Mouse (Mus musculus) midbrain, postnatal 0 days (tissue): ENCODE data around the gene Nudt2. TPM values are rescaled to one million over a fixed set of nuclear protein-coding genes. Genes with fewer than 3 reads are reported as not detected.

Source experiments
- ATAC-seq: fragments of 200-750 bp; cut with Nextera tagmentation; 2 replicates; pipeline ENCODE4 v1.8.0; 2017; ENCODE audit warnings: moderate number of reproducible peaks, mild to moderate bottlenecking, moderate TSS enrichment, moderate library complexity; ENCODE audit not compliant: low FRiP score
- DNase-seq: peaks from one replicate; pipeline ENCODE4 v3.0.0-alpha.2; 2015; ENCODE audit warnings: low spot score
- H3K27ac ChIP-seq: fragments of 300-500 bp; sonication (generic); 2 replicates; pipeline ENCODE4 v1.5.1; 2014; ENCODE audit warnings: low read depth, mild to moderate bottlenecking, low read length, mixed read lengths
- H3K27me3 ChIP-seq: fragments of 300-500 bp; sonication (generic); 2 replicates; pipeline ENCODE4 v1.6.1; 2014; ENCODE audit warnings: low read length, control low read depth, mixed read lengths; ENCODE audit not compliant: insufficient read depth
- H3K36me3 ChIP-seq: fragments of 300-500 bp; sonication (generic); 2 replicates; pipeline ENCODE4 v1.6.1; 2014; ENCODE audit warnings: low read length, control low read depth, mixed read lengths; ENCODE audit not compliant: insufficient read depth
- H3K4me1 ChIP-seq: fragments of 300-500 bp; sonication (generic); 2 replicates; pipeline ENCODE4 v1.6.1; 2014; ENCODE audit warnings: mild to moderate bottlenecking, control low read depth, antibody characterized with exemption, low read length, mixed read lengths; ENCODE audit not compliant: insufficient read depth
- H3K4me2 ChIP-seq: fragments of 300-500 bp; sonication (generic); 2 replicates; pipeline ENCODE4 v1.6.1; 2014; ENCODE audit warnings: low read depth, mild to moderate bottlenecking, low read length, mixed read lengths; ENCODE audit not compliant: poor library complexity, severe bottlenecking
- H3K4me3 ChIP-seq: fragments of 300-500 bp; sonication (generic); 2 replicates; pipeline ENCODE4 v1.5.1; 2014; ENCODE audit warnings: low read depth, mild to moderate bottlenecking, low read length, moderate library complexity
- H3K9ac ChIP-seq: fragments of 300-500 bp; sonication (generic); replicated peaks from 2 replicates; pipeline ENCODE4 v1.6.1; 2014; ENCODE audit warnings: mild to moderate bottlenecking, low read length, moderate library complexity, mixed read lengths; ENCODE audit not compliant: poor library complexity, severe bottlenecking
- H3K9me3 ChIP-seq: fragments of 300-500 bp; sonication (generic); 2 replicates; pipeline ENCODE4 v1.6.1; 2016; ENCODE audit warnings: low read length, control low read depth
- CTCF ChIP-seq: IDR thresholded peaks from 2 replicates; pipeline ENCODE4 v1.5.1; 2016; ENCODE audit warnings: antibody characterized with exemption, mild to moderate bottlenecking
- WGBS: fragments of 180-500 bp; shearing (Covaris S2); extraction: QIAGEN DNeasy Blood & Tissue Kit; methylation state at CpG from one replicate; pipeline ENCODE4 v1.1.7; 2014; 5-methylcytosine and 5-hydroxymethylcytosine counted together
- polyA plus RNA-seq: library from polyadenylated mRNA; unstranded; fragments of >200 nt; fragmentation: Nextera tagmentation; extraction: Ambion mirVana; gene quantifications from 2 replicates; pipeline ENCODE4 v1.2.1, GENCODE M21; 2015
- total RNA-seq: library from RNA; depleted of rRNA; stranded (reverse); fragments of >200 nt; gene quantifications from 2 replicates; pipeline ENCODE4 v1.2.3, GENCODE M21; 2014

Gene Nudt2
- total and polyA plus RNA-seq, 2 experiments from 2014 or later: 41.0 to 70.7 TPM

DNA sequence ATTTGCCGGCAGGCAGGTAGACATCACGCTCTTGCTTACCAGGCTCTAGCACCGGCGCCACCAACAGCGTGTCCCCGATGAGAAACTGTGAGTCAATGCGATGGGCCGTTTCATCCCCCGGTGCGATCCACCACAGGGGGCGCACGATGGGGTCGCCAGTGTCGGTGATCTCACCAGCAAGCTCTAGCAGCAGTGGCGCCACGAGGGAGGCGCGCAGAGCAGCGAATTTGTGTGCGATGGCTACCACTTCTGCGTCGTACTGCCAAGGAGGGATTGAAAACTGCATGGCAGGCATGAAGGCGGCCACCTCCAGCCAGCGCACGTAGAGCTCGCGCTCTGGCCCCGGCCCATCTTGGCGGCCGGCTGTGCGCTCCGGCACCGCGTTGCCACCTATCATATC is 32.6 kb downstream of the Nudt2 start:
- Histone ChIP-seq H3K9ac (no peak overlapping the region; the same call in 1 of the 2 replicates), H3K4me3 (peak overlapping the region; percentile 23), H3K4me2 (peak overlapping the region; percentile 48), H3K36me3 (no peaks in the 10 kb centered on the region), H3K9me3 (no peaks in the 10 kb centered on the region), H3K4me1 (peaks cover 8% of the 10 kb centered on the region; the same call in 1 of the 2 replicates), H3K27me3 (peaks cover 27% of the 10 kb centered on the region; the same call in 1 of the 2 replicates), H3K27ac (no peak overlapping the region)
- WGBS: 5% methylated on average over 34 of the region's 34 CpGs
- peak; percentile 73 for TF ChIP-seq CTCF
- ATAC-seq (peak; percentile 18; the same call in 1 of the 2 replicates), DNase-seq (peak; percentile 56)

DNA sequence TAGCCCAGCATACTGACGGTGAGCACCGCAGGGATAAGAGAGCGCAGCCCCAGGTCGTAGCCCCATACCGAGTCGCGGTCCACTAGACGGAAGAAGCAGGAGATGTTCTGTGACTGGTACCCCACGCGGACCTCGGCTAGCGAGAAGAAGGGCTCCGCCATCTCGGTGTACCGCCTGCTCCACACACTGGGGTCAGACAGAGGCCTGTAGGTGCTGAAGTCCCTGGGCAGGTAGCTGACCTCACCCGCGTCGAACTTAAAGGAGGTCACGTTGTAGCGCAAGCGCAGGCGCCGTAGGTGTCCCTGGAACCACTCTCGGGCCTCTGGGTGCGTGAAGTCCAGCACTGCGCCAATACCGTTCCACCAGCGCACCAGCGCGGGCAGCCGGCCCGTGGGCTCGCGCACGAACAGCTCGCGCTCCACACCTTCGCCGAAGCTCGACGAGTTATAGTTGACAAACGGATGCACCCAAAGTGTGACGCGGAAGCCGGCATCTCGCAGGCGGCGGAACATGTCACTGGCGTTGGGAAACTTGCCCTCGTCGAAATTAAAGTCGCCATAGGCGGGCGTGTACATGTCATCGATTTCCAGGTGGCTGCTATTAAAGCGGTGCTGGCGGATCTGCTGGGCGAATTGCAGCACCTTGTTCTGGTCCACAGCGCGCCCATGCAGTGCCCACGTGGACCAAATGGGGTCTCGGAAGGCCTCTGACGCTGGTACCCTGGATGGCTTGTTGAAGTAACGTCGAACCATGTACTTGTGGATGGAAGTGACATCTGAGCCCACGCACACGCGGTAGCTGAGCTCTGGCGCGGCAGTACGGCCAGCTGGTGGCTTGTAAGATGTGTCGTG is 33.3 kb downstream of the Nudt2 start:
- no peak for DNase-seq
- Histone ChIP-seq H3K9me3 (no peaks in the 10 kb centered on the region), H3K4me3 (peak overlapping the region; percentile 23), H3K4me2 (peak overlapping the region; percentile 48), H3K4me1 (peaks cover 12% of the 10 kb centered on the region; the same call in 1 of the 2 replicates), H3K27me3 (peaks cover 27% of the 10 kb centered on the region; the same call in 1 of the 2 replicates), H3K36me3 (no peaks in the 10 kb centered on the region), H3K27ac (no peak overlapping the region), H3K9ac (no peak overlapping the region; the same call in 1 of the 2 replicates)
- TF ChIP-seq CTCF: no peak
- ATAC-seq: no peak; the same call in 1 of the 2 replicates
- WGBS: 24% methylated on average over 72 of the region's 72 CpGs

DNA sequence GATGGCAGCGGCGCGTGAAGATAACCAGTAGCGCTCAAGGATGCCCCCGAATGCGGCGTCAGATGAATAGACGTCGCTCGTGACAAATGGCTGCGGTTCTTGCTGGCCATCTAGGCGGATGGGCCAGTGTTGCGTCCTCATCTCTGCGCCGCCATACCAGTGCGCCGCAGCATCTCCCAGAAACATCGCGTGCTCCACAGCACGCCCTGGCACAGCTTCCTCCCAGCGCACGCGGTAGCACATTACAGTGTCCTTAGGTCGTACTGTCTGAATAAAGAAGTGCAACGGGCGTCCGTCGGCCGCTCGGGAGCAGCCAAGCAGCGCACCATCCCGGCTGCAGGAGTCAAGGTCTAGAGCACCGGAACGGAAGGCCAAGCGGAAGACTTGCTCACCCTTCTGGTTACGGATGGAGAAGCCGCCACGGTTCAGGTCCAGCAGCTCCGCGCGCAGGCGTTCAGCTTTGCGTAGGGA is 34.0 kb downstream of the Nudt2 start:
- H3K27me3 ChIP-seq: peaks cover 27% of the 10 kb centered on the region; the same call in 1 of the 2 replicates
- H3K4me2 ChIP-seq: peak overlapping the region; percentile 48
- 18% methylated on average over 43 of the region's 43 CpGs for WGBS
- H3K36me3 ChIP-seq: no peaks in the 10 kb centered on the region
- H3K9ac ChIP-seq: no peak overlapping the region
- H3K27ac ChIP-seq: peak overlapping the region; percentile 47; the same call in 1 of the 2 replicates
- H3K4me1 ChIP-seq: peaks cover 12% of the 10 kb centered on the region; the same call in 1 of the 2 replicates
- H3K4me3 ChIP-seq: peak overlapping the region; percentile 23
- no peaks in the 10 kb centered on the region for H3K9me3 ChIP-seq
- DNase-seq (peak; percentile 53), ATAC-seq (no peak)
- peak; percentile 5; the same call in 1 of the 2 replicates for TF ChIP-seq CTCF

DNA sequence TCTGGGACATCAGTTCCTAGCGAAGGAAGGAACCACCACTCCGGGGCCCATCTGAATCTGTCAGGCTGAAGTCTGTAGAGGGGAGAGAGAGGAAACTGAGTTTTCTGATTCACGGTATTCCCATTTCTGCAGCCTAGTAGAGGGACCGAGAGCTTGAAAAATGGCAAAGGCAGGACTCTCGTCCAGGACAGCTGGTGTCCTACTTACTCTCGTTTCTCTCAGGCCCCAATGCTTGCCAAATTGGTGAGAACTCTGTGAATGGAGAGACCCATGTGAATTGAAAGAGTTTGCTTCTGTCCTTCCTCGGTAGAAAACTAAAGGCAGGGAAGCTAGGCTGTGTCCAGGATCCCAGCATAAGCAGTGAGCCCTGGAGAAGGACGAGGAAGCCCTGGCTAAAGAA is 34.7 kb downstream of the Nudt2 start:
- Histone ChIP-seq H3K27me3 (peaks cover 27% of the 10 kb centered on the region; the same call in 1 of the 2 replicates), H3K27ac (peak overlapping the region; percentile 47; the same call in 1 of the 2 replicates), H3K9me3 (no peaks in the 10 kb centered on the region), H3K9ac (no peak overlapping the region), H3K4me1 (peaks cover 12% of the 10 kb centered on the region; the same call in 1 of the 2 replicates), H3K4me3 (0 out of 2 replicates have a peak overlapping the region, but pooled peaks have one; percentile 23), H3K36me3 (no peaks in the 10 kb centered on the region), H3K4me2 (peak overlapping the region; percentile 48; the same call in 1 of the 2 replicates)
- 63% methylated on average over 8 of the region's 8 CpGs for WGBS
- no peak for ATAC-seq
- TF ChIP-seq CTCF: no peak
- DNase-seq: peak; percentile 47

DNA sequence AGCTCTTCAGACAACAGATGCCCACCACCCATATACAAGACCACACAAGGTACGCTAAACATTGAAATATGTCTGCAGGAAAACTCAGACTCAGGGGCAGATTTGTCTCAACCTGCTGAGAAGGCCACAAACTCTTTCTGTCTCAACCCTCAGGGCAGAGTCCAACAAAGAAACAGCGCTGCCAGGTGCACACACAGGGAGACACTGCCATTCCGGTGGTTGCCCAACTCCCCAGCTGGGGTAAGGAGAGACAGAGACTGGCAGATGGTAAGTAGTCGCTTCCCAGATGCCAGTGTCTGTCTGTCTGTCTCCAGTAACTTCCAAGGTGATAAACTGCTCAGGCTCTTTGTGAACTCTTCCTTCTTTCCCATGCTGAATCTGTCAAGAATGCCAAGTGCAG is 35.8 kb downstream of the Nudt2 start:
- DNase-seq (no peak), ATAC-seq (no peak)
- WGBS: 78% methylated on average over 4 of the region's 4 CpGs
- Histone ChIP-seq H3K27ac (no peak overlapping the region), H3K9ac (no peak overlapping the region), H3K36me3 (no peaks in the 10 kb centered on the region), H3K27me3 (peaks cover 27% of the 10 kb centered on the region; the same call in 1 of the 2 replicates), H3K4me1 (peaks cover 12% of the 10 kb centered on the region; the same call in 1 of the 2 replicates), H3K4me2 (no peak overlapping the region), H3K9me3 (no peaks in the 10 kb centered on the region), H3K4me3 (no peak overlapping the region)
- TF ChIP-seq CTCF: no peak
